Mouse (Mus musculus) MEL (cell line): ENCODE data around the gene Dop1a. TPM values are rescaled to one million over a fixed set of nuclear protein-coding genes. Genes with fewer than 3 reads are reported as not detected.

Experiments
- DNase-seq: peaks from one replicate; pipeline ENCODE4 v3.0.0; 2011; ENCODE audit warnings: low read depth, low spot score
- H3K27ac ChIP-seq: 2 replicates; pipeline ENCODE4 v1.5.1; 2012; ENCODE audit warnings: low read depth, mild to moderate bottlenecking, control low read depth, low read length, moderate library complexity; ENCODE audit not compliant: control insufficient read depth
- H3K27me3 ChIP-seq, 2 experiments: fragments of 150-350 bp in 1 of 2; sonication (generic) in 1 of 2; 2 replicates each; pipeline ENCODE4 v1.6.1; 2012; ENCODE audit warnings: low read length in 2 of 2, mild to moderate bottlenecking in 2 of 2, improper control_type of control experiment in 1 of 2, moderate library complexity in 1 of 2; ENCODE audit not compliant: insufficient read depth in 2 of 2, control insufficient read depth in 1 of 2
- H3K36me3 ChIP-seq, 2 experiments: 2 replicates each; pipeline ENCODE4 v1.6.1; 2012 to 2014; ENCODE audit warnings: low read length in 2 of 2, improper control_type of control experiment in 1 of 2, inconsistent platforms in 1 of 2, mild to moderate bottlenecking in 1 of 2; ENCODE audit not compliant: insufficient read depth in 2 of 2, control insufficient read depth in 1 of 2
- H3K4me1 ChIP-seq, 2 experiments: fragments of 150-350 bp in 1 of 2; sonication (generic) in 1 of 2; 2 replicates each; pipeline ENCODE4 v1.6.1; 2012; ENCODE audit warnings: low read length in 2 of 2, improper control_type of control experiment in 1 of 2, mild to moderate bottlenecking in 1 of 2; ENCODE audit not compliant: insufficient read depth in 2 of 2, control insufficient read depth in 1 of 2
- H3K4me3 ChIP-seq, 2 experiments: fragments of 150-350 bp in 1 of 2; sonication (generic) in 1 of 2; 2 replicates each; pipeline ENCODE4 v1.5.1; 2012; ENCODE audit warnings: low read depth in 2 of 2, low read length in 2 of 2, mild to moderate bottlenecking in 2 of 2, moderate library complexity in 2 of 2, control low read depth in 1 of 2, improper control_type of control experiment in 1 of 2; ENCODE audit not compliant: control insufficient read depth in 1 of 2, insufficient read depth in 1 of 2
- H3K79me2 ChIP-seq: 2 replicates; pipeline ENCODE4 v1.6.1; 2012; ENCODE audit warnings: mild to moderate bottlenecking, low read length, moderate library complexity; ENCODE audit not compliant: control insufficient read depth, poor library complexity, insufficient read depth
- H3K9ac ChIP-seq: 2 replicates; pipeline ENCODE4 v1.6.1; 2012; ENCODE audit warnings: low read depth, mild to moderate bottlenecking, control low read depth, low read length, moderate library complexity; ENCODE audit not compliant: control insufficient read depth, poor library complexity, severe bottlenecking
- H3K9me3 ChIP-seq: fragments of 150-350 bp; sonication (generic); replicated peaks from 2 replicates; pipeline ENCODE4 v1.6.1; 2012; ENCODE audit warnings: mild to moderate bottlenecking, low read length, improper control_type of control experiment, moderate library complexity; ENCODE audit not compliant: insufficient read depth
- CHD1 ChIP-seq: IDR thresholded peaks from 2 replicates; pipeline ENCODE4 v1.6.1; 2012; ENCODE audit warnings: low read depth, mild to moderate bottlenecking, inconsistent platforms, low read length, improper control_type of control experiment
- EP300 ChIP-seq, 2 experiments: IDR thresholded peaks; 2 replicates each; pipeline ENCODE4 v1.6.1; 2011; ENCODE audit warnings: improper control_type of control experiment in 2 of 2, low read length in 2 of 2, low read depth in 1 of 2, mild to moderate bottlenecking in 1 of 2
- ETS1 ChIP-seq: IDR thresholded peaks from 2 replicates; pipeline ENCODE4 v1.6.1; 2012; ENCODE audit warnings: low read depth, mild to moderate bottlenecking, inconsistent platforms, low read length, improper control_type of control experiment, moderate library complexity
- GATA1 ChIP-seq: IDR thresholded peaks from 2 replicates; pipeline ENCODE4 v1.6.1; 2011; ENCODE audit warnings: low read depth, low read length, improper control_type of control experiment
- HCFC1 ChIP-seq: IDR thresholded peaks from 2 replicates; pipeline ENCODE4 v1.6.1; 2012; ENCODE audit warnings: low read depth, mild to moderate bottlenecking, inconsistent platforms, low read length, improper control_type of control experiment, moderate library complexity
- MAX ChIP-seq: IDR thresholded peaks from 2 replicates; pipeline ENCODE4 v1.6.1; 2011; ENCODE audit warnings: low read length, improper control_type of control experiment
- MYB ChIP-seq: IDR thresholded peaks from 2 replicates; pipeline ENCODE4 v1.6.1; 2011; ENCODE audit warnings: mild to moderate bottlenecking, low read depth, low read length, improper control_type of control experiment
- NELFE ChIP-seq: IDR thresholded peaks from 2 replicates; pipeline ENCODE4 v1.6.1; 2011; ENCODE audit warnings: low read depth, low read length, improper control_type of control experiment
- POLR2A ChIP-seq, 2 experiments: IDR thresholded peaks; 2 replicates each; pipeline ENCODE4 v1.6.1; 2011 to 2012; ENCODE audit warnings: low read length in 2 of 2, mild to moderate bottlenecking in 2 of 2, control low read depth in 1 of 2, improper control_type of control experiment in 1 of 2, low read depth in 1 of 2, moderate library complexity in 1 of 2; ENCODE audit not compliant: control insufficient read depth in 1 of 2, insufficient read depth in 1 of 2, poor library complexity in 1 of 2
- POLR2AphosphoS5 ChIP-seq: IDR thresholded peaks from 2 replicates; pipeline ENCODE4 v1.6.1; 2012; ENCODE audit warnings: low read depth, borderline replicate concordance, mild to moderate bottlenecking, inconsistent platforms, low read length, moderate library complexity, mixed read lengths
- RAD21 ChIP-seq: IDR thresholded peaks from 2 replicates; pipeline ENCODE4 v1.6.1; 2011; ENCODE audit warnings: mild to moderate bottlenecking, low read depth, low read length, improper control_type of control experiment
- SMC3 ChIP-seq: IDR thresholded peaks from 2 replicates; pipeline ENCODE4 v1.6.1; 2011; ENCODE audit warnings: low read depth, low read length, improper control_type of control experiment
- TAL1 ChIP-seq: IDR thresholded peaks from 2 replicates; pipeline ENCODE4 v1.6.1; 2012; ENCODE audit warnings: mild to moderate bottlenecking, inconsistent platforms, low read length, moderate library complexity, mixed read lengths
- TCF12 ChIP-seq: IDR thresholded peaks from 2 replicates; pipeline ENCODE4 v1.6.1; 2014; ENCODE audit warnings: low read depth, mild to moderate bottlenecking, inconsistent platforms, low read length, improper control_type of control experiment, moderate library complexity
- UBTF ChIP-seq: IDR thresholded peaks from 2 replicates; pipeline ENCODE4 v1.6.1; 2012; ENCODE audit warnings: low read depth, mild to moderate bottlenecking, inconsistent platforms, low read length, improper control_type of control experiment, moderate library complexity, borderline replicate concordance; ENCODE audit not compliant: insufficient read depth
- ZKSCAN1 ChIP-seq: IDR thresholded peaks from 2 replicates; pipeline ENCODE4 v1.6.1; 2012; ENCODE audit warnings: low read depth, mild to moderate bottlenecking, inconsistent platforms, low read length, improper control_type of control experiment, moderate library complexity
- ZMIZ1 ChIP-seq: IDR thresholded peaks from 2 replicates; pipeline ENCODE4 v1.6.1; 2012; ENCODE audit warnings: low read depth, mild to moderate bottlenecking, inconsistent platforms, low read length, improper control_type of control experiment, moderate library complexity
- ZNF384 ChIP-seq: IDR thresholded peaks from 2 replicates; pipeline ENCODE4 v1.6.1; 2012; ENCODE audit warnings: low read depth, mild to moderate bottlenecking, inconsistent platforms, low read length, improper control_type of control experiment
- polyA plus RNA-seq, 2 experiments: library from polyadenylated mRNA; stranded (reverse) in 1 of 2; unstranded in 1 of 2; fragments of >175 nt in 1 of 2; fragments of >200 nt in 1 of 2; gene quantifications; 2 replicates each; pipeline versions ENCODE4 v1.2.1 to v1.2.4; 2012; ENCODE audit warnings: low replicate concordance in 2 of 2, low read depth in 1 of 2; ENCODE audit not compliant: insufficient read length in 2 of 2, insufficient read depth in 1 of 2, missing spikeins in 1 of 2
- total RNA-seq: library from RNA; depleted of rRNA; stranded (reverse); fragments of 300-350 nt; gene quantifications from 2 replicates; pipeline ENCODE4 v1.2.3, GENCODE M21; 2012

Dop1a gene
- total and polyA plus RNA-seq, 3 experiments: 15.0 to 16.8 TPM; not detected in 1

GRCm38 (mm10) chr9:86569314-86569910, 102.5 kb downstream of the Dop1a start:
- H3K9ac ChIP-seq: no peak overlapping the region
- no peak overlapping the region for H3K27ac ChIP-seq
- H3K27me3 ChIP-seq: no peaks in the 10 kb centered on the region
- TF ChIP-seq ZNF384: no peak
- no peak for TF ChIP-seq ZMIZ1
- TF ChIP-seq MYB: no peak
- TF ChIP-seq POLR2AphosphoS5: no peak
- H3K36me3 ChIP-seq: peaks cover 0 to 1% of the 10 kb centered on the region in 2 experiments; a peak in 2 of 4 replicates
- H3K4me1 ChIP-seq: peaks cover 0 to 6% of the 10 kb centered on the region in 2 experiments; a peak in 2 of 4 replicates
- H3K9me3 ChIP-seq: no peaks in the 10 kb centered on the region
- no peak overlapping the region for H3K4me3 ChIP-seq
- no peak for DNase-seq
- peaks cover 2% of the 10 kb centered on the region; the same call in 1 of the 2 replicates for H3K79me2 ChIP-seq

- no peak for DNase-seq
- Histone ChIP-seq H3K4me1 (peaks cover 0 to 6% of the 10 kb centered on the region in 2 experiments; a peak in 2 of 4 replicates), H3K36me3 (no peaks in the 10 kb centered on the region; a peak in 1 of 4 replicates), H3K27me3 (no peaks in the 10 kb centered on the region), H3K4me3 (no peak overlapping the region), H3K9ac (no peak overlapping the region), H3K9me3 (no peaks in the 10 kb centered on the region), H3K27ac (no peak overlapping the region), H3K79me2 (peaks cover 2% of the 10 kb centered on the region; the same call in 1 of the 2 replicates)
- no peak for TF ChIP-seq RAD21
- no peak for TF ChIP-seq TAL1
- TF ChIP-seq HCFC1: no peak
- TF ChIP-seq ETS1: no peak
- TF ChIP-seq TCF12: no peak
- no peak for TF ChIP-seq CHD1
- no peak for TF ChIP-seq NELFE
- TF ChIP-seq MAX: no peak
- TF ChIP-seq UBTF: no peak
- TF ChIP-seq POLR2A (IDR thresholded peaks at IDR 0.05; ENCODE audit: control insufficient read depth in 1 of 2, insufficient read depth in 1 of 2, low read depth in 1 of 2, low read length in 2 of 2, poor library complexity in 1 of 2): no peak
- TF ChIP-seq GATA1: no peak
- TF ChIP-seq ZKSCAN1: no peak
- no peak for TF ChIP-seq EP300 (IDR thresholded peaks at IDR 0.05; ENCODE audit: low read depth in 1 of 2, low read length in 2 of 2)
- TF ChIP-seq SMC3: no peak
These were observed 103.4 kb downstream of the Dop1a start for GRCm38 (mm10) chr9:86570261-86570890.
